Mouse (Mus musculus): Measurements from ENCODE around the gene Prpf19. TPM values are rescaled to one million over a fixed set of nuclear protein-coding genes. Genes with fewer than 3 reads are reported as not detected.

The Prpf19 gene
- polyA plus RNA-seq, 1 experiment, result 222 TPM

GRCm38 (mm10) chr19:10880975-10881425, 14.0 kb upstream of the Prpf19 start:
- no peak for TF ChIP-seq CEBPB (IDR thresholded peaks at IDR 0.05; ENCODE audit: insufficient read depth, poor library complexity, severe bottlenecking)
- no peak for TF ChIP-seq REST (IDR thresholded peaks at IDR 0.05; ENCODE audit: insufficient read depth, insufficient read length)
- TF ChIP-seq POLR2AphosphoS2 (IDR thresholded peaks at IDR 0.05; ENCODE audit: insufficient read length, low read depth), result peak; percentile 44
- no peak for TF ChIP-seq E2F4 (IDR thresholded peaks at IDR 0.05; ENCODE audit: insufficient read depth)
- peak; percentile 87 for TF ChIP-seq TCF3 (IDR thresholded peaks at IDR 0.05; ENCODE audit: insufficient read length, low read depth)
- peak; percentile 34 for TF ChIP-seq POLR2A (IDR thresholded peaks at IDR 0.05; ENCODE audit: insufficient read length, low read depth)
- peak; percentile 93 to 99 (median 96) for TF ChIP-seq MYOG (IDR thresholded peaks at IDR 0.05; ENCODE audit: control insufficient read depth in 1 of 3, insufficient read depth in 1 of 3, insufficient read length in 2 of 3, low read depth in 2 of 3)
- peak; percentile 94 for TF ChIP-seq TCF12 (IDR thresholded peaks at IDR 0.05; ENCODE audit: insufficient read depth, poor library complexity, severe bottlenecking)
- TF ChIP-seq MYOD1 (IDR thresholded peaks at IDR 0.05; ENCODE audit: control insufficient read depth in 1 of 3, insufficient read length in 2 of 3, low read depth in 2 of 3), result peak; percentile 81 to 97 (median 87)
- TF ChIP-seq MAX (IDR thresholded peaks at IDR 0.05; ENCODE audit: low read depth), result no peak
- no peak for TF ChIP-seq USF1 (IDR thresholded peaks at IDR 0.05; ENCODE audit: low read depth)
- TF ChIP-seq SRF (IDR thresholded peaks at IDR 0.05; ENCODE audit: control insufficient read depth, insufficient read length, low read depth), result no peak
- H3K4me3 ChIP-seq, result peak overlapping the region; percentile 57
- peak overlapping the region; percentile 92 for H3K4me2 ChIP-seq (ENCODE audit: low read depth)
- H3K79me2 ChIP-seq (ENCODE audit: control insufficient read depth, insufficient read depth), result peaks cover 37% of the 10 kb centered on the region
- H3K27me3 ChIP-seq (ENCODE audit: control insufficient read depth, insufficient read depth, insufficient read length), result no peaks in the 10 kb centered on the region
- H3K36me3 ChIP-seq (ENCODE audit: control insufficient read depth, insufficient read depth), result no peaks in the 10 kb centered on the region
- H3ac ChIP-seq (ENCODE audit: control insufficient read depth, insufficient read length), result peak overlapping the region; percentile 23

- Histone ChIP-seq H3ac (ENCODE audit: control insufficient read depth, insufficient read length) (peak within 1 kb of the TSS; percentile 23), H3K4me3 (peak within 1 kb of the TSS; percentile 57), H3K4me2 (ENCODE audit: low read depth) (peak within 1 kb of the TSS; percentile 92), H3K79me2 (ENCODE audit: control insufficient read depth, insufficient read depth) (peaks cover 33% of the 10 kb centered on the region), H3K36me3 (ENCODE audit: control insufficient read depth, insufficient read depth) (no peaks in the 10 kb centered on the region), H3K27me3 (ENCODE audit: control insufficient read depth, insufficient read depth, insufficient read length) (no peaks in the 10 kb centered on the region)
- TF ChIP-seq MAX (IDR thresholded peaks at IDR 0.05; ENCODE audit: low read depth) (peak; percentile 1), SRF (IDR thresholded peaks at IDR 0.05; ENCODE audit: control insufficient read depth, insufficient read length, low read depth) (no peak), POLR2A (IDR thresholded peaks at IDR 0.05; ENCODE audit: insufficient read length, low read depth) (peak; percentile 61), POLR2AphosphoS2 (IDR thresholded peaks at IDR 0.05; ENCODE audit: insufficient read length, low read depth) (peak; percentile 66), TCF3 (IDR thresholded peaks at IDR 0.05; ENCODE audit: insufficient read length, low read depth) (no peak)
Observed at GRCm38 (mm10) chr19:10881426-10882154, 13.4 kb upstream of the Prpf19 start, which contains the start of gene Tmem109. TSS of gene Tmem109 (minus strand) at chr19:10882001.

GRCm38 (mm10) chr19:10892201-10892600, 2.8 kb upstream of the Prpf19 start:
- Histone ChIP-seq H3K27me3 (ENCODE audit: control insufficient read depth, insufficient read depth, insufficient read length) (no peaks in the 10 kb centered on the region), H3K4me3 (no peak overlapping the region), H3K79me2 (ENCODE audit: control insufficient read depth, insufficient read depth) (peaks cover 19% of the 10 kb centered on the region), H3ac (ENCODE audit: control insufficient read depth, insufficient read length) (no peak overlapping the region), H3K36me3 (ENCODE audit: control insufficient read depth, insufficient read depth) (no peaks in the 10 kb centered on the region), H3K4me2 (ENCODE audit: low read depth) (no peak overlapping the region)
- TF ChIP-seq TCF12 (IDR thresholded peaks at IDR 0.05; ENCODE audit: insufficient read depth, poor library complexity, severe bottlenecking) (no peak), CEBPB (IDR thresholded peaks at IDR 0.05; ENCODE audit: insufficient read depth, poor library complexity, severe bottlenecking) (no peak), E2F4 (IDR thresholded peaks at IDR 0.05; ENCODE audit: insufficient read depth) (no peak), POLR2A (IDR thresholded peaks at IDR 0.05; ENCODE audit: insufficient read length, low read depth) (no peak), REST (IDR thresholded peaks at IDR 0.05; ENCODE audit: insufficient read depth, insufficient read length) (no peak)

- H3K36me3 ChIP-seq (ENCODE audit: control insufficient read depth, insufficient read depth), result peaks cover 24% of the 10 kb centered on the region
- H3K4me3 ChIP-seq, result peak overlapping the region; percentile 84
- peaks cover 35% of the 10 kb centered on the region for H3K79me2 ChIP-seq (ENCODE audit: control insufficient read depth, insufficient read depth)
- peak overlapping the region; percentile 98 for H3K4me2 ChIP-seq (ENCODE audit: low read depth)
- H3ac ChIP-seq (ENCODE audit: control insufficient read depth, insufficient read length), result peak overlapping the region; percentile 80
- no peaks in the 10 kb centered on the region for H3K27me3 ChIP-seq (ENCODE audit: control insufficient read depth, insufficient read depth, insufficient read length)
- TF ChIP-seq SRF (IDR thresholded peaks at IDR 0.05; ENCODE audit: control insufficient read depth, insufficient read length, low read depth) (no peak), POLR2A (IDR thresholded peaks at IDR 0.05; ENCODE audit: insufficient read length, low read depth) (no peak), CEBPB (IDR thresholded peaks at IDR 0.05; ENCODE audit: insufficient read depth, poor library complexity, severe bottlenecking) (no peak), TCF3 (IDR thresholded peaks at IDR 0.05; ENCODE audit: insufficient read length, low read depth) (no peak)
Observed at GRCm38 (mm10) chr19:10895708-10896107, 677 bp downstream of the Prpf19 start.

GRCm38 (mm10) chr19:10896849-10897248, 1.8 kb downstream of the Prpf19 start:
- peak overlapping the region; percentile 84 for H3K4me3 ChIP-seq
- peak overlapping the region; percentile 98 for H3K4me2 ChIP-seq (ENCODE audit: low read depth)
- TF ChIP-seq MYOG (IDR thresholded peaks at IDR 0.05; ENCODE audit: control insufficient read depth in 1 of 3, insufficient read depth in 1 of 3, insufficient read length in 2 of 3, low read depth in 2 of 3) (peak in 1 of 3 experiments; percentile 40), E2F4 (IDR thresholded peaks at IDR 0.05; ENCODE audit: insufficient read depth) (no peak)
- no peak overlapping the region for H3ac ChIP-seq (ENCODE audit: control insufficient read depth, insufficient read length)
- peaks cover 35% of the 10 kb centered on the region for H3K79me2 ChIP-seq (ENCODE audit: control insufficient read depth, insufficient read depth)
- no peaks in the 10 kb centered on the region for H3K27me3 ChIP-seq (ENCODE audit: control insufficient read depth, insufficient read depth, insufficient read length)
- peaks cover 36% of the 10 kb centered on the region for H3K36me3 ChIP-seq (ENCODE audit: control insufficient read depth, insufficient read depth)
